Mouse (Mus musculus) hindbrain, postnatal 0 days (tissue): ENCODE data around the gene Nkd2. TPM values are rescaled to one million over a fixed set of nuclear protein-coding genes. Genes with fewer than 3 reads are reported as not detected.

Experiments used
- ATAC-seq: fragments of 200-750 bp; cut with Nextera tagmentation; 2 replicates; pipeline ENCODE4 v1.8.0; 2017; ENCODE audit warnings: mild to moderate bottlenecking, moderate TSS enrichment, moderate library complexity
- DNase-seq: peaks from one replicate; pipeline ENCODE4 v3.0.0-alpha.2; 2015; ENCODE audit warnings: low spot score
- H3K27ac ChIP-seq: fragments of 300-500 bp; sonication (generic); 2 replicates; pipeline ENCODE4 v1.5.1; 2014; ENCODE audit warnings: mild to moderate bottlenecking
- H3K27me3 ChIP-seq: fragments of 300-500 bp; sonication (generic); 2 replicates; pipeline ENCODE4 v1.6.1; 2014; ENCODE audit warnings: low read length, mixed read lengths; ENCODE audit not compliant: insufficient read depth
- H3K36me3 ChIP-seq: fragments of 300-500 bp; sonication (generic); 2 replicates; pipeline ENCODE4 v1.6.1; 2014; ENCODE audit warnings: low read length, mixed read lengths; ENCODE audit not compliant: insufficient read depth
- H3K4me1 ChIP-seq: fragments of 300-500 bp; sonication (generic); 2 replicates; pipeline ENCODE4 v1.6.1; 2014; ENCODE audit warnings: antibody characterized with exemption, low read length, mixed read lengths; ENCODE audit not compliant: insufficient read depth
- H3K4me2 ChIP-seq: fragments of 300-500 bp; sonication (generic); 2 replicates; pipeline ENCODE4 v1.6.1; 2014; ENCODE audit warnings: low read depth, mild to moderate bottlenecking, low read length, moderate library complexity, mixed read lengths
- H3K4me3 ChIP-seq: fragments of 300-500 bp; sonication (generic); 2 replicates; pipeline ENCODE4 v1.5.1; 2014; ENCODE audit warnings: low read length
- H3K9ac ChIP-seq: fragments of 300-500 bp; sonication (generic); replicated peaks from 2 replicates; pipeline ENCODE4 v1.6.1; 2014; ENCODE audit warnings: mild to moderate bottlenecking, low read length, moderate library complexity, mixed read lengths
- H3K9me3 ChIP-seq: fragments of 300-500 bp; sonication (generic); 2 replicates; pipeline ENCODE4 v1.6.1; 2016; ENCODE audit warnings: low read length, mixed read lengths
- CTCF ChIP-seq: IDR thresholded peaks from 2 replicates; pipeline ENCODE4 v1.5.1; 2016; ENCODE audit warnings: antibody characterized with exemption, control low read depth, low read depth
- WGBS: fragments of 180-500 bp; shearing (Covaris S2); extraction: QIAGEN DNeasy Blood & Tissue Kit; methylation state at CpG from one replicate; pipeline ENCODE4 v1.1.7; 2014; 5-methylcytosine and 5-hydroxymethylcytosine counted together
- polyA plus RNA-seq: library from polyadenylated mRNA; unstranded; fragments of >200 nt; fragmentation: Nextera tagmentation; extraction: Ambion mirVana; gene quantifications from 2 replicates; pipeline ENCODE4 v1.2.1, GENCODE M21; 2015
- total RNA-seq: library from RNA; depleted of rRNA; stranded (reverse); fragments of >200 nt; gene quantifications from 2 replicates; pipeline ENCODE4 v1.2.3, GENCODE M21; 2014; rRNA removed

Nkd2 gene
- total and polyA plus RNA-seq, 2 experiments from 2014 or later, result 12.6 to 24.2 TPM

- Histone ChIP-seq H3K36me3 (no peaks in the 10 kb centered on the region), H3K9ac (no peak overlapping the region), H3K4me2 (no peak overlapping the region), H3K27ac (no peak overlapping the region), H3K4me1 (no peaks in the 10 kb centered on the region; the same call in 1 of the 2 replicates), H3K9me3 (no peaks in the 10 kb centered on the region), H3K4me3 (no peak overlapping the region), H3K27me3 (no peaks in the 10 kb centered on the region)
- 61% methylated on average over 2 of the region's 2 CpGs for WGBS
- peak; percentile 34; the same call in 1 of the 2 replicates for TF ChIP-seq CTCF
- DNase-seq, result no peak
- no peak for ATAC-seq
Measured at GRCm38 (mm10) chr13:73772655-73773054, 74.8 kb downstream of the Nkd2 start.

- H3K4me2 ChIP-seq, result no peak overlapping the region
- TF ChIP-seq CTCF, result no peak
- no peaks in the 10 kb centered on the region for H3K27me3 ChIP-seq
- no peak for DNase-seq
- no peak overlapping the region for H3K27ac ChIP-seq
- no peak for ATAC-seq
- no peak overlapping the region for H3K4me3 ChIP-seq
- H3K4me1 ChIP-seq, result no peaks in the 10 kb centered on the region; the same call in 1 of the 2 replicates
- no peaks in the 10 kb centered on the region for H3K36me3 ChIP-seq
- no peak overlapping the region for H3K9ac ChIP-seq
- no peaks in the 10 kb centered on the region for H3K9me3 ChIP-seq
- 47% methylated on average over 3 of the region's 3 CpGs for WGBS
Measured at GRCm38 (mm10) chr13:73771131-73771530, 76.3 kb downstream of the Nkd2 start.

- Histone ChIP-seq H3K4me2 (no peak overlapping the region), H3K9me3 (no peaks in the 10 kb centered on the region), H3K4me1 (no peaks in the 10 kb centered on the region; the same call in 1 of the 2 replicates), H3K4me3 (no peak overlapping the region), H3K27ac (no peak overlapping the region), H3K27me3 (no peaks in the 10 kb centered on the region), H3K9ac (no peak overlapping the region), H3K36me3 (no peaks in the 10 kb centered on the region)
- WGBS, result 65% methylated on average over 4 of the region's 4 CpGs
- DNase-seq (no peak), ATAC-seq (no peak)
- no peak for TF ChIP-seq CTCF
Measured at GRCm38 (mm10) chr13:73769916-73770682, 77.3 kb downstream of the Nkd2 start.

Other genes with a start within 250 kb of the Nkd2 start
- 130 and 150 TPM in 2 replicates for gene Clptm1l, start 243.6 kb downstream of the Nkd2 start, total RNA-seq
- gene Clptm1l, start 243.6 kb downstream of the Nkd2 start, polyA plus RNA-seq, result 127 and 131 TPM in 2 replicates
- 5.6 and 8.0 TPM in 2 replicates for gene Tert, start 220.7 kb downstream of the Nkd2 start, total RNA-seq
- gene Tert, start 220.7 kb downstream of the Nkd2 start, polyA plus RNA-seq, result 2.6 and 2.7 TPM in 2 replicates
- gene Slc6a18, start 169.6 kb downstream of the Nkd2 start, total RNA-seq, result not detected in 2 replicates
- not detected in 2 replicates for gene Slc6a18, start 169.6 kb downstream of the Nkd2 start, polyA plus RNA-seq
- gene Slc6a19, start 142.8 kb downstream of the Nkd2 start, total RNA-seq, result 0.05 and 0.14 TPM in 2 replicates
- gene Slc6a19, start 142.8 kb downstream of the Nkd2 start, polyA plus RNA-seq, result 0.34 and 0.51 TPM in 2 replicates
- gene Slc12a7, start 114.5 kb downstream of the Nkd2 start, total RNA-seq, result 7.1 and 11.0 TPM in 2 replicates
- 4.2 and 4.3 TPM in 2 replicates for gene Slc12a7, start 114.5 kb downstream of the Nkd2 start, polyA plus RNA-seq
- 1.9 and 2.6 TPM in 2 replicates for gene Trip13, start 90.2 kb upstream of the Nkd2 start, total RNA-seq
- 10.5 and 11.8 TPM in 2 replicates for gene Trip13, start 90.2 kb upstream of the Nkd2 start, polyA plus RNA-seq
- gene Brd9, start 90.2 kb upstream of the Nkd2 start, total RNA-seq, result 68.2 and 71.7 TPM in 2 replicates
- 72.4 and 73.2 TPM in 2 replicates for gene Brd9, start 90.2 kb upstream of the Nkd2 start, polyA plus RNA-seq
- gene Zdhhc11, start 116.2 kb upstream of the Nkd2 start, total RNA-seq, result not detected in 2 replicates
- not detected in 2 replicates for gene Zdhhc11, start 116.2 kb upstream of the Nkd2 start, polyA plus RNA-seq
- 30.9 and 36.6 TPM in 2 replicates for gene Tppp, start 161.8 kb upstream of the Nkd2 start, total RNA-seq
- gene Tppp, start 161.8 kb upstream of the Nkd2 start, polyA plus RNA-seq, result 8.7 and 8.9 TPM in 2 replicates
- 5.3 and 7.0 TPM in 2 replicates for gene Cep72, start 214.7 kb upstream of the Nkd2 start, total RNA-seq
- gene Cep72, start 214.7 kb upstream of the Nkd2 start, polyA plus RNA-seq, result 5.7 and 7.8 TPM in 2 replicates